Comparison of ENCODE assay signal across 11 mouse cellular contexts in genomic region chr7:111956671-111957070, GRCm38 (mm10).
"Had no signal": no experiment of that assay in that cellular context is flagged by ENCODE, and none has a peak within 500 bp of the region (broad histone marks: within the 10 kb centered on the region; RNA-seq: fewer than 3 reads in every experiment).

No protein-coding gene starts in this region.

- H3K4me1 ChIP-seq: limb, embryonic 10.5 days; liver, embryonic 15.5 days; neural tube, embryonic 12.5 days; stomach, embryonic 15.5 days had no signal

- H3K36me3 ChIP-seq: limb, embryonic 10.5 days; liver, embryonic 15.5 days; neural tube, embryonic 12.5 days; stomach, embryonic 15.5 days had no signal

- H3K27ac ChIP-seq: limb, embryonic 10.5 days; liver, embryonic 15.5 days; neural tube, embryonic 12.5 days; stomach, embryonic 15.5 days had no signal

- H3K9me3 ChIP-seq: limb, embryonic 10.5 days; liver, embryonic 15.5 days; neural tube, embryonic 12.5 days; stomach, embryonic 15.5 days had no signal

- H3K4me3 ChIP-seq: limb, embryonic 10.5 days; liver, embryonic 15.5 days; neural tube, embryonic 12.5 days; stomach, embryonic 15.5 days had no signal

- ATAC-seq: lung, postnatal 0 days had no signal

- H3K27me3 ChIP-seq: liver, embryonic 15.5 days; neural tube, embryonic 12.5 days; stomach, embryonic 15.5 days had no signal

- H3K9ac ChIP-seq: liver, embryonic 15.5 days; neural tube, embryonic 12.5 days; stomach, embryonic 15.5 days had no signal

- DNase-seq: kidney, postnatal 25 days; lung, adult 2 months; lung, postnatal 36 days; midbrain, embryonic 14.5 days; thymus, postnatal 4 days had no signal

- H3K4me2 ChIP-seq: liver, embryonic 11.5 days; liver, embryonic 15.5 days; neural tube, embryonic 12.5 days; stomach, embryonic 15.5 days had no signal
